Mouse (Mus musculus) kidney, adult 9 months (tissue): ENCODE measurements around the gene Supt20.

Experiments
- DNase-seq: peaks from one replicate; pipeline ENCODE4 v3.0.0; 2022

Gene Supt20

GRCm38 (mm10) chr3:54692202-54693055, at the start of gene Supt20:
Supt20 (plus strand) TSS chr3:54692807.
- peak; percentile 94 for DNase-seq

GRCm38 (mm10) chr3:54642851-54643250, 49.8 kb upstream of the Supt20 start:
- no peak for DNase-seq

- no peak for DNase-seq
Observed at GRCm38 (mm10) chr3:54647583-54647982, 45.0 kb upstream of the Supt20 start.

- peak; percentile 74 for DNase-seq
Observed at GRCm38 (mm10) chr3:54651576-54651975, 41.0 kb upstream of the Supt20 start.

- DNase-seq: no peak
Observed at GRCm38 (mm10) chr3:54654169-54654568, 38.4 kb upstream of the Supt20 start.

- no peak for DNase-seq
Observed at GRCm38 (mm10) chr3:54657090-54657489, 35.5 kb upstream of the Supt20 start.

GRCm38 (mm10) chr3:54657888-54658626, 34.5 kb upstream of the Supt20 start:
- DNase-seq: no peak

- DNase-seq: no peak
Observed at GRCm38 (mm10) chr3:54659736-54660135, 32.9 kb upstream of the Supt20 start.

GRCm38 (mm10) chr3:54662411-54662810, 30.2 kb upstream of the Supt20 start:
- peak; percentile 9 for DNase-seq

GRCm38 (mm10) chr3:54668141-54668540, 24.5 kb upstream of the Supt20 start:
- no peak for DNase-seq

- no peak for DNase-seq
Observed at GRCm38 (mm10) chr3:54668722-54669121, 23.9 kb upstream of the Supt20 start.

GRCm38 (mm10) chr3:54669559-54669958, 23.0 kb upstream of the Supt20 start:
- DNase-seq: no peak

- no peak for DNase-seq
Observed at GRCm38 (mm10) chr3:54672111-54672510, 20.5 kb upstream of the Supt20 start.

- DNase-seq: peak; percentile 45
Observed at GRCm38 (mm10) chr3:54672557-54673529, 19.8 kb upstream of the Supt20 start.

- no peak for DNase-seq
Observed at GRCm38 (mm10) chr3:54676818-54677217, 15.8 kb upstream of the Supt20 start.

GRCm38 (mm10) chr3:54681310-54682204, 11.1 kb upstream of the Supt20 start:
- no peak for DNase-seq

GRCm38 (mm10) chr3:54685202-54685601, 7.4 kb upstream of the Supt20 start:
- DNase-seq: no peak

GRCm38 (mm10) chr3:54687245-54687644, 5.4 kb upstream of the Supt20 start:
- no peak for DNase-seq

- peak; percentile 15 for DNase-seq
Observed at GRCm38 (mm10) chr3:54689091-54689490, 3.5 kb upstream of the Supt20 start.

- no peak for DNase-seq
Observed at GRCm38 (mm10) chr3:54693056-54693415, 429 bp downstream of the Supt20 start.

GRCm38 (mm10) chr3:54699759-54700301, 7.2 kb downstream of the Supt20 start:
- DNase-seq: no peak
